Mouse (Mus musculus) layer of hippocampus, postnatal 25 days (tissue): ENCODE results near the gene Lyz2. TPM values are rescaled to one million over a fixed set of nuclear protein-coding genes. Genes with fewer than 3 reads are reported as not detected.
"Not testable (repeated sequence)": the region's sequence is repeated elsewhere in the genome, so short reads cannot be mapped to it uniquely, and the experiment has no call there.

Experiments used
- DNase-seq, 2 experiments: peaks; one replicate each; pipeline ENCODE4 v3.0.0; 2022; ENCODE audit warnings: mixed read lengths in 2 of 2, low spot score in 1 of 2; ENCODE audit errors: extremely low spot score in 1 of 2
- total RNA-seq, 2 experiments: library from RNA; stranded (reverse); gene quantifications; 2 replicates each; pipeline ENCODE4 v1.2.3; 2021

Gene Lyz2
- total RNA-seq, 2 experiments from 2014 or later, result 11.9 to 13.3 TPM

- not testable (repeated sequence) for DNase-seq
Observed at GRCm38 (mm10) chr10:117285584-117285983, 3.5 kb upstream of the Lyz2 start.

GRCm38 (mm10) chr10:117284578-117285520, 2.7 kb upstream of the Lyz2 start:
- no peak for DNase-seq

GRCm38 (mm10) chr10:117283871-117284577, 1.9 kb upstream of the Lyz2 start:
- no peak for DNase-seq

- DNase-seq, result not testable (repeated sequence)
Observed at GRCm38 (mm10) chr10:117283196-117283595, 1.1 kb upstream of the Lyz2 start.

- no peak for DNase-seq
Observed at GRCm38 (mm10) chr10:117282551-117282950, 430 bp upstream of the Lyz2 start.

GRCm38 (mm10) chr10:117281381-117281920, 670 bp downstream of the Lyz2 start:
- no peak for DNase-seq

GRCm38 (mm10) chr10:117280000-117280399, 2.1 kb downstream of the Lyz2 start:
- no peak for DNase-seq

GRCm38 (mm10) chr10:117278510-117278909, 3.6 kb downstream of the Lyz2 start:
- DNase-seq, result not testable (repeated sequence)

GRCm38 (mm10) chr10:117277779-117278178, 4.3 kb downstream of the Lyz2 start:
- DNase-seq, result not testable (repeated sequence)

- DNase-seq, result no peak
Observed at GRCm38 (mm10) chr10:117275681-117276369, 6.3 kb downstream of the Lyz2 start.

GRCm38 (mm10) chr10:117274645-117275044, 7.5 kb downstream of the Lyz2 start:
- DNase-seq, result not testable (repeated sequence)

GRCm38 (mm10) chr10:117272023-117272422, 10.1 kb downstream of the Lyz2 start:
- no peak for DNase-seq

- no peak for DNase-seq
Observed at GRCm38 (mm10) chr10:117259870-117260269, 22.3 kb downstream of the Lyz2 start.

- DNase-seq, result no peak
Observed at GRCm38 (mm10) chr10:117238603-117239002, 43.5 kb downstream of the Lyz2 start, which contains the start of gene 9530003J23Rik. TSS of gene 9530003J23Rik (minus strand) at chr10:117238703.

- DNase-seq, result no peak
Observed at GRCm38 (mm10) chr10:117235866-117236265, 46.3 kb downstream of the Lyz2 start.

- no peak for DNase-seq
Observed at GRCm38 (mm10) chr10:117234825-117235224, 47.3 kb downstream of the Lyz2 start.

GRCm38 (mm10) chr10:117229826-117230225, 52.3 kb downstream of the Lyz2 start:
- no peak for DNase-seq
